Mouse (Mus musculus) forebrain, embryonic 15.5 days (tissue): Measurements from ENCODE around the gene Tbc1d30. TPM values are rescaled to one million over a fixed set of nuclear protein-coding genes. Genes with fewer than 3 reads are reported as not detected.

Experiments used
- ATAC-seq: fragments of 200-750 bp; cut with Nextera tagmentation; replicated peaks from 2 replicates; pipeline ENCODE4 v1.8.0; 2017; ENCODE audit warnings: mild to moderate bottlenecking, moderate TSS enrichment, moderate library complexity
- H3K27ac ChIP-seq: fragments of 300-500 bp; sonication (generic); replicated peaks from 2 replicates; pipeline ENCODE4 v1.5.1; 2015; ENCODE audit warnings: mild to moderate bottlenecking, inconsistent platforms
- H3K27me3 ChIP-seq: fragments of 300-500 bp; sonication (generic); 2 replicates; pipeline ENCODE4 v1.6.1; 2015; ENCODE audit warnings: inconsistent platforms
- H3K36me3 ChIP-seq: fragments of 300-500 bp; sonication (generic); 2 replicates; pipeline ENCODE4 v1.6.1; 2015; ENCODE audit warnings: mild to moderate bottlenecking, inconsistent platforms
- H3K4me1 ChIP-seq: fragments of 300-500 bp; sonication (generic); 2 replicates; pipeline ENCODE4 v1.6.1; 2015; ENCODE audit warnings: inconsistent platforms
- H3K4me2 ChIP-seq: fragments of 300-500 bp; sonication (generic); replicated peaks from 2 replicates; pipeline ENCODE4 v1.6.1; 2015; ENCODE audit warnings: mild to moderate bottlenecking, inconsistent platforms
- H3K4me3 ChIP-seq: fragments of 300-500 bp; sonication (generic); 2 replicates; pipeline ENCODE4 v1.5.1; 2015; ENCODE audit warnings: mild to moderate bottlenecking, inconsistent platforms
- H3K9ac ChIP-seq: fragments of 300-500 bp; sonication (generic); replicated peaks from 2 replicates; pipeline ENCODE4 v1.6.1; 2015; ENCODE audit warnings: mild to moderate bottlenecking, inconsistent platforms
- H3K9me3 ChIP-seq: fragments of 300-500 bp; sonication (generic); 2 replicates; pipeline ENCODE4 v1.6.1; 2016; ENCODE audit warnings: inconsistent platforms
- WGBS: fragments of 180-500 bp; shearing (Covaris S2); methylation state at CpG from one replicate; pipeline ENCODE4 v1.1.7; 2015; ENCODE audit warnings: mixed read lengths; 5-methylcytosine and 5-hydroxymethylcytosine counted together
- polyA plus RNA-seq: library from polyadenylated mRNA; unstranded; fragments of >200 nt; fragmentation: Nextera tagmentation; extraction: Ambion mirVana; gene quantifications from 2 replicates; pipeline ENCODE4 v1.2.1, GENCODE M21; 2015

Gene Tbc1d30
- polyA plus RNA-seq, 1 experiment from 2014 or later = 9.1 TPM

- H3K4me2 ChIP-seq = no peak overlapping the region
- no peak overlapping the region for H3K4me3 ChIP-seq
- WGBS = 70% methylated on average over 3 of the region's 3 CpGs
- no peak overlapping the region for H3K27ac ChIP-seq
- no peaks in the 10 kb centered on the region for H3K27me3 ChIP-seq
- no peaks in the 10 kb centered on the region for H3K36me3 ChIP-seq
- ATAC-seq = no peak
- 0 out of 2 replicates have a peak, but pooled peaks cover 3% of the 10 kb centered on the region for H3K4me1 ChIP-seq
- no peaks in the 10 kb centered on the region for H3K9me3 ChIP-seq
- no peak overlapping the region for H3K9ac ChIP-seq
Observed at GRCm38 (mm10) chr10:121234476-121234875, 116.6 kb downstream of the Tbc1d30 start.

- Histone ChIP-seq H3K4me1 (no peaks in the 10 kb centered on the region), H3K9me3 (no peaks in the 10 kb centered on the region), H3K4me2 (no peak overlapping the region), H3K27me3 (no peaks in the 10 kb centered on the region), H3K4me3 (no peak overlapping the region), H3K9ac (no peak overlapping the region), H3K27ac (no peak overlapping the region), H3K36me3 (no peaks in the 10 kb centered on the region)
- no peak for ATAC-seq
- 86% methylated on average over 15 of the region's 15 CpGs for WGBS
Observed at GRCm38 (mm10) chr10:121228422-121228953, 122.6 kb downstream of the Tbc1d30 start.

- 66% methylated on average over 16 of the region's 16 CpGs for WGBS
- no peak overlapping the region for H3K27ac ChIP-seq
Observed at GRCm38 (mm10) chr10:121227988-121228409, 123.1 kb downstream of the Tbc1d30 start.

GRCm38 (mm10) chr10:121227403-121227802 is 123.7 kb downstream of the Tbc1d30 start:
- Histone ChIP-seq H3K4me2 (no peak overlapping the region), H3K4me1 (no peaks in the 10 kb centered on the region), H3K9ac (no peak overlapping the region), H3K4me3 (no peak overlapping the region), H3K27ac (no peak overlapping the region), H3K36me3 (no peaks in the 10 kb centered on the region), H3K27me3 (no peaks in the 10 kb centered on the region), H3K9me3 (no peaks in the 10 kb centered on the region)
- no peak for ATAC-seq
- 87% methylated on average over 5 of the region's 5 CpGs for WGBS

More at GRCm38 (mm10) chr10:121227988-121228409, 123.1 kb downstream of the Tbc1d30 start:
- no peaks in the 10 kb centered on the region for H3K27me3 ChIP-seq
- no peak overlapping the region for H3K4me3 ChIP-seq
- H3K36me3 ChIP-seq = no peaks in the 10 kb centered on the region
- no peaks in the 10 kb centered on the region for H3K4me1 ChIP-seq
- no peak overlapping the region for H3K4me2 ChIP-seq
- no peaks in the 10 kb centered on the region for H3K9me3 ChIP-seq
- no peak for ATAC-seq
- H3K9ac ChIP-seq = no peak overlapping the region

GRCm38 (mm10) chr10:121225636-121226035 is 125.4 kb downstream of the Tbc1d30 start:
- 74% methylated on average over 6 of the region's 6 CpGs for WGBS

GRCm38 (mm10) chr10:121222881-121223280 is 128.2 kb downstream of the Tbc1d30 start:
- Histone ChIP-seq H3K4me2 (no peak overlapping the region), H3K27me3 (no peaks in the 10 kb centered on the region), H3K36me3 (no peaks in the 10 kb centered on the region), H3K4me1 (no peaks in the 10 kb centered on the region), H3K9me3 (no peaks in the 10 kb centered on the region), H3K27ac (no peak overlapping the region), H3K4me3 (no peak overlapping the region), H3K9ac (no peak overlapping the region)
- no peak for ATAC-seq
- 76% methylated on average over 4 of the region's 4 CpGs for WGBS

More at GRCm38 (mm10) chr10:121225636-121226035, 125.4 kb downstream of the Tbc1d30 start:
- H3K36me3 ChIP-seq = no peaks in the 10 kb centered on the region
- ATAC-seq = no peak
- no peak overlapping the region for H3K27ac ChIP-seq
- H3K9ac ChIP-seq = no peak overlapping the region
- no peak overlapping the region for H3K4me2 ChIP-seq
- H3K4me3 ChIP-seq = no peak overlapping the region
- H3K27me3 ChIP-seq = no peaks in the 10 kb centered on the region
- no peaks in the 10 kb centered on the region for H3K4me1 ChIP-seq
- H3K9me3 ChIP-seq = no peaks in the 10 kb centered on the region

- 91% methylated on average over 7 of the region's 7 CpGs for WGBS
- no peak overlapping the region for H3K4me2 ChIP-seq
- H3K9ac ChIP-seq = no peak overlapping the region
- H3K4me3 ChIP-seq = no peak overlapping the region
- ATAC-seq = no peak
- H3K4me1 ChIP-seq = no peaks in the 10 kb centered on the region
- H3K9me3 ChIP-seq = no peaks in the 10 kb centered on the region
- no peak overlapping the region for H3K27ac ChIP-seq
- no peaks in the 10 kb centered on the region for H3K36me3 ChIP-seq
- H3K27me3 ChIP-seq = 0 out of 2 replicates have a peak, but pooled peaks cover 3% of the 10 kb centered on the region
Observed at GRCm38 (mm10) chr10:121218616-121219015, 132.5 kb downstream of the Tbc1d30 start.

- H3K9ac ChIP-seq = no peak overlapping the region
- 93% methylated on average over 3 of the region's 3 CpGs for WGBS
- no peak overlapping the region for H3K27ac ChIP-seq
- ATAC-seq = no peak
- no peaks in the 10 kb centered on the region for H3K36me3 ChIP-seq
- H3K27me3 ChIP-seq = 0 out of 2 replicates have a peak, but pooled peaks cover 3% of the 10 kb centered on the region
- no peak overlapping the region for H3K4me2 ChIP-seq
- H3K4me1 ChIP-seq = no peaks in the 10 kb centered on the region
- no peak overlapping the region for H3K4me3 ChIP-seq
- no peaks in the 10 kb centered on the region for H3K9me3 ChIP-seq
Observed at GRCm38 (mm10) chr10:121216804-121217203, 134.3 kb downstream of the Tbc1d30 start.

Other genes starting within 250 kb of the Tbc1d30 start
- 30.3 and 34.7 TPM in 2 replicates for gene Gns, start 13.8 kb upstream of the Tbc1d30 start, polyA plus RNA-seq
- gene Rassf3, start 125.1 kb upstream of the Tbc1d30 start, polyA plus RNA-seq = 3.8 and 4.2 TPM in 2 replicates
- 35.0 and 36.3 TPM in 2 replicates for gene Tbk1, start 235.5 kb upstream of the Tbc1d30 start, polyA plus RNA-seq